Mouse (Mus musculus) liver, postnatal 0 days (tissue): Measurements from ENCODE around the gene Trim43a.
"Not testable (repeated sequence)": the region's sequence is repeated elsewhere in the genome, so short reads cannot be mapped to it uniquely, and the experiment has no call there.

Source experiments
- CTCF ChIP-seq: sonication (generic); IDR thresholded peaks from 2 replicates; pipeline ENCODE4 v1.5.1; 2016; ENCODE audit warnings: antibody characterized with exemption, low read depth
- EP300 ChIP-seq: IDR thresholded peaks from 2 replicates; pipeline ENCODE4 v1.6.1; 2016; ENCODE audit warnings: antibody characterized with exemption, low read depth, mild to moderate bottlenecking

GRCm38 (mm10) chr9:88570471-88570870 is 10.2 kb upstream of the Trim43a start:
- TF ChIP-seq CTCF, EP300: not testable (repeated sequence)
